Comparison of ENCODE assay signal across 16 mouse cellular contexts in genomic region chr8:93088193-93088592, GRCm38 (mm10). TPM values are rescaled to one million over a fixed set of nuclear protein-coding genes. Genes with fewer than 3 reads are reported as not detected.
DNase-seq lines count a peak whose midpoint lies in the region; ATAC-seq lines count a peak whose summit lies in the region.
"Had no signal": no experiment of that assay in that cellular context is flagged by ENCODE, and none has a peak within 500 bp of the region (broad histone marks: within the 10 kb centered on the region; RNA-seq: fewer than 3 reads in every experiment).

No protein-coding gene starts in this region.

- no peak overlapping the region for H3K9ac ChIP-seq in heart, embryonic 12.5 days
- no peak overlapping the region for H3K9ac ChIP-seq in lung, embryonic 16.5 days (ENCODE audit: low read length)
- H3K9ac ChIP-seq: hindbrain, embryonic 15.5 days had no signal

- ATAC-seq in heart, embryonic 12.5 days (ENCODE audit: insufficient number of reproducible peaks, low FRiP score) = no peak
- no peak for ATAC-seq in lung, embryonic 16.5 days (ENCODE audit: low read depth)
- ATAC-seq: activated CD4-positive, CD25-positive, alpha-beta regulatory T cell, adult 4 months had no signal

- peaks cover 3% of the 10 kb centered on the region; the same call in 1 of the 2 replicates for H3K4me1 ChIP-seq in heart, embryonic 12.5 days (replicated peaks)
- H3K4me1 ChIP-seq in lung, embryonic 16.5 days (replicated peaks; ENCODE audit: control insufficient read depth, insufficient read depth, low read length) = no peaks in the 10 kb centered on the region; the same call in 1 of the 2 replicates
- peaks cover 12% of the 10 kb centered on the region for H3K4me1 ChIP-seq in embryonic facial prominence, embryonic 10.5 days
- H3K4me1 ChIP-seq: hindbrain, embryonic 15.5 days had no signal

- H3K4me3 ChIP-seq in heart, embryonic 12.5 days = no peak overlapping the region
- no peak overlapping the region for H3K4me3 ChIP-seq in lung, embryonic 16.5 days (ENCODE audit: low read length)
- peak overlapping the region; percentile 39 for H3K4me3 ChIP-seq in embryonic facial prominence, embryonic 10.5 days
- H3K4me3 ChIP-seq: heart, adult 2 months; hindbrain, embryonic 15.5 days; layer of hippocampus, adult 2 months had no signal

- H3K27me3 ChIP-seq in heart, embryonic 12.5 days (replicated peaks) = no peaks in the 10 kb centered on the region
- H3K27me3 ChIP-seq in lung, embryonic 16.5 days (ENCODE audit: control insufficient read depth, insufficient read depth, low read depth, low read length) = no peaks in the 10 kb centered on the region
- no peaks in the 10 kb centered on the region for H3K27me3 ChIP-seq in embryonic facial prominence, embryonic 10.5 days (replicated peaks; ENCODE audit: low read depth, poor library complexity, severe bottlenecking)
- H3K27me3 ChIP-seq: hindbrain, embryonic 15.5 days had no signal

- DNase-seq in heart, postnatal 36 days = no peak
- DNase-seq in lung, adult 18-20 months = no peak
- DNase-seq in embryonic facial prominence, embryonic 10.5 days (ENCODE audit: low spot score) = peak; percentile 15
- peak; percentile 13 for DNase-seq in neural tube, embryonic 10.5 days (ENCODE audit: extremely low spot score, low spot score)
- DNase-seq in urinary bladder, postnatal 10 days (ENCODE audit: low spot score) = no peak
- no peak for DNase-seq in spleen, postnatal 10 days (ENCODE audit: low spot score in 2 of 2)
- DNase-seq: cerebellum, adult 8-10 months; heart, adult 2 months; lung, adult 2 months had no signal

- intact Hi-C loops in heart, postnatal 36 days (cut with DNase I) = no loop called here

- H3K4me2 ChIP-seq in heart, embryonic 12.5 days = peak overlapping the region; percentile 24; the same call in 1 of the 2 replicates
- H3K4me2 ChIP-seq in lung, embryonic 16.5 days (ENCODE audit: low read depth, low read length) = peak overlapping the region; percentile 32
- H3K4me2 ChIP-seq: hindbrain, embryonic 15.5 days had no signal

- H3K27ac ChIP-seq in heart, embryonic 12.5 days (ENCODE audit: poor library complexity, severe bottlenecking) = no peak overlapping the region
- no peak overlapping the region for H3K27ac ChIP-seq in lung, embryonic 16.5 days (ENCODE audit: low read length)
- H3K27ac ChIP-seq in embryonic facial prominence, embryonic 10.5 days (replicated peaks) = peak overlapping the region; percentile 80
- H3K27ac ChIP-seq: heart, adult 2 months; hindbrain, embryonic 15.5 days; layer of hippocampus, adult 2 months had no signal

- H3K36me3 ChIP-seq in heart, embryonic 12.5 days = no peaks in the 10 kb centered on the region
- no peaks in the 10 kb centered on the region for H3K36me3 ChIP-seq in lung, embryonic 16.5 days (ENCODE audit: control insufficient read depth, insufficient read depth, low read length)
- H3K36me3 ChIP-seq in embryonic facial prominence, embryonic 10.5 days (replicated peaks) = no peaks in the 10 kb centered on the region
- H3K36me3 ChIP-seq: hindbrain, embryonic 15.5 days had no signal

- 33% methylated on average over 7 of the region's 7 CpGs for WGBS in heart, embryonic 12.5 days
- 11% methylated on average over 7 of the region's 7 CpGs for WGBS in lung, embryonic 16.5 days
- 31% methylated on average over 7 of the region's 7 CpGs for WGBS in embryonic facial prominence, embryonic 10.5 days

- no peaks in the 10 kb centered on the region for H3K9me3 ChIP-seq in heart, embryonic 12.5 days (replicated peaks)
- no peaks in the 10 kb centered on the region for H3K9me3 ChIP-seq in lung, embryonic 16.5 days (ENCODE audit: control insufficient read depth, low read length)
- H3K9me3 ChIP-seq in embryonic facial prominence, embryonic 10.5 days = no peaks in the 10 kb centered on the region
- H3K9me3 ChIP-seq: hindbrain, embryonic 15.5 days had no signal

RNA-seq across cellular contexts. Expression of gene Ces1b, which starts 8.4 kb away (rescaled TPM):
- not detected in 2 replicates for polyA plus RNA-seq in heart, embryonic 12.5 days (2016; fragmentation: Nextera tagmentation; extraction: Ambion mirVana)
- not detected for total RNA-seq in heart, postnatal 36 days (2021)
- 0.20 TPM in 1 of 2 replicates, not detected in the other for polyA plus RNA-seq in lung, embryonic 16.5 days (2015; fragmentation: Nextera tagmentation; extraction: Ambion mirVana)
- polyA plus RNA-seq in embryonic facial prominence, embryonic 10.5 days (2016; fragmentation: Nextera tagmentation; extraction: Ambion mirVana) = not detected in 2 replicates
- total RNA-seq: heart, adult 2 months; layer of hippocampus, adult 2 months; left cerebral cortex, postnatal 25 days; monocyte, adult 5-6 weeks had no signal
- polyA plus RNA-seq: activated CD4-positive, CD25-positive, alpha-beta regulatory T cell, adult 4 months; heart, adult 2 months; hindbrain, embryonic 15.5 days had no signal

RNA-seq across cellular contexts. Expression of gene Ces1a, which starts 40.2 kb away (rescaled TPM):
- polyA plus RNA-seq in heart, embryonic 12.5 days (2016; fragmentation: Nextera tagmentation; extraction: Ambion mirVana) = not detected in 2 replicates
- total RNA-seq in heart, postnatal 36 days (2021) = under 1 TPM in 1 of 2 experiments, not detected in 1; 0.44 TPM
- polyA plus RNA-seq in lung, embryonic 16.5 days (2015; fragmentation: Nextera tagmentation; extraction: Ambion mirVana) = 0.15 TPM in 1 of 2 replicates, not detected in the other
- not detected in 2 replicates for polyA plus RNA-seq in embryonic facial prominence, embryonic 10.5 days (2016; fragmentation: Nextera tagmentation; extraction: Ambion mirVana)
- total RNA-seq: heart, adult 2 months; layer of hippocampus, adult 2 months; monocyte, adult 5-6 weeks had no signal
- polyA plus RNA-seq: activated CD4-positive, CD25-positive, alpha-beta regulatory T cell, adult 4 months; heart, adult 2 months; hindbrain, embryonic 15.5 days had no signal

RNA-seq across cellular contexts. Expression of gene Ces1c, which starts 42.9 kb away (rescaled TPM):
- not detected in 2 replicates for polyA plus RNA-seq in heart, embryonic 12.5 days (2016; fragmentation: Nextera tagmentation; extraction: Ambion mirVana)
- total RNA-seq in heart, postnatal 36 days (2021) = not detected
- 0.67 TPM in 1 of 2 replicates, not detected in the other for polyA plus RNA-seq in lung, embryonic 16.5 days (2015; fragmentation: Nextera tagmentation; extraction: Ambion mirVana)
- not detected in 2 replicates for polyA plus RNA-seq in embryonic facial prominence, embryonic 10.5 days (2016; fragmentation: Nextera tagmentation; extraction: Ambion mirVana)
- total RNA-seq: heart, adult 2 months; layer of hippocampus, adult 2 months; left cerebral cortex, postnatal 25 days had no signal
- polyA plus RNA-seq: activated CD4-positive, CD25-positive, alpha-beta regulatory T cell, adult 4 months; heart, adult 2 months; hindbrain, embryonic 15.5 days had no signal

Comparison
In these comparisons a context has a peak if more than half of its experiments do, and no peak if none do; other contexts are left out.
1. DNase-seq: peak in embryonic facial prominence, embryonic 10.5 days (single experiment) and neural tube, embryonic 10.5 days (single experiment); none in heart, postnatal 36 days (0 of 2), lung, adult 18-20 months (0 of 2), urinary bladder, postnatal 10 days (single experiment) and spleen, postnatal 10 days (0 of 2).